Mouse (Mus musculus) spleen, postnatal 4 days (tissue): ENCODE data around the gene Limk2.

Experiments
- DNase-seq, 2 experiments: peaks; one replicate each; pipeline ENCODE4 v3.0.0; 2022; ENCODE audit warnings: low spot score in 2 of 2

Limk2 gene

DNA sequence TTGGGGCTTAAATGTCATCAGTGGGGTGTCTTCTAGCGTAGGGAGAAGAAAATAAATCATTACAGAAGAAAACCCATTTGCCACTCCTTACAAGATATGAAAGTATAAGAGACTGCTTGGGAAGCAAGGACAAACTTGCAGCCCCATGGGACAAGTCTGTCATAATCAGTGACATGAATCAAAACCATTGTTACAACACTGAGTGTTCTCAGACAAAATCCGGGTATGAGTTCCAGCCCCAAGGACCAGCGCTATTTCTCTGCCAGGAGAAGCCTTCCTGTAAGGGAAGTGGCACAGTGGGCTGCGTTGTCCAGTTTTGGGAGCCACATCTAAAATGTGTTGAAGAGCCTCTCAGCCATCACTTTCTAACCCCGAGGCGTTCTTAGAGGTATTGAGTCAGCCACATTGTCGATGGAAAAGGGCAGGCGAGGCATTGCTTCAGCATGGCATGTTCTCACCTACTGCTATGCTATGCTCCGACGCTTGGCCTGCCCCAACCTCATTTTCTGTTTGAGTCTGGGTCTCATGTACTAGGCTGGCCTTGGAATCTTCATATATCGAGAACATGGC is 74.8 kb downstream of the Limk2 start:
- DNase-seq: no peak

DNA sequence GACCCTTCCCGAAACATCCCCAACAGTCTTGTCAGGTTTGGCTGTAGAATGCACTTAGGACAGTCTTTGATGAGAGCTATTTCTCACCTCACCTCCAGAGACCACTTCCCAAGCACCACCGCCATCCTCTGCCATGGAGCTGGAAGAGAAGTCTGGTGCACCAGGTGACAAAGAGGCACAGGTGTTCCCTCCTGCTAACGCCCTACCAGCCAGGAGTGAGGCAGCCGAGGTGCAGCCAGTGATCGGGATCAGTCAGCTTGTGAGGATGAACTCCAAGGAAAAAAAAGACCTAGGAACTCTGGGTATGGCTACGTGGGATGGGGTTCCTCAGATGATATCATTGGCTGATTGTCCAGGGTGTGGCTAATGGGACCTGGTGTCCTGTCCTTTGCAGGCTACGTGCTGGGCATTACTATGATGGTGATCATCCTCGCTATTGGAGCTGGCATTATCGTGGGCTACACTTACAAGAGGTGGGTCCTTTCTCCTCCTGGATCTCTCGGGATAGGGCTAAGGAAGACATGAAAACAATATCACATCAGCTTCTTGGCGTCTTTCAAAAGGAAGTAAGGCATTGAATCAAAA is 75.8 kb downstream of the Limk2 start:
- no peak for DNase-seq

DNA sequence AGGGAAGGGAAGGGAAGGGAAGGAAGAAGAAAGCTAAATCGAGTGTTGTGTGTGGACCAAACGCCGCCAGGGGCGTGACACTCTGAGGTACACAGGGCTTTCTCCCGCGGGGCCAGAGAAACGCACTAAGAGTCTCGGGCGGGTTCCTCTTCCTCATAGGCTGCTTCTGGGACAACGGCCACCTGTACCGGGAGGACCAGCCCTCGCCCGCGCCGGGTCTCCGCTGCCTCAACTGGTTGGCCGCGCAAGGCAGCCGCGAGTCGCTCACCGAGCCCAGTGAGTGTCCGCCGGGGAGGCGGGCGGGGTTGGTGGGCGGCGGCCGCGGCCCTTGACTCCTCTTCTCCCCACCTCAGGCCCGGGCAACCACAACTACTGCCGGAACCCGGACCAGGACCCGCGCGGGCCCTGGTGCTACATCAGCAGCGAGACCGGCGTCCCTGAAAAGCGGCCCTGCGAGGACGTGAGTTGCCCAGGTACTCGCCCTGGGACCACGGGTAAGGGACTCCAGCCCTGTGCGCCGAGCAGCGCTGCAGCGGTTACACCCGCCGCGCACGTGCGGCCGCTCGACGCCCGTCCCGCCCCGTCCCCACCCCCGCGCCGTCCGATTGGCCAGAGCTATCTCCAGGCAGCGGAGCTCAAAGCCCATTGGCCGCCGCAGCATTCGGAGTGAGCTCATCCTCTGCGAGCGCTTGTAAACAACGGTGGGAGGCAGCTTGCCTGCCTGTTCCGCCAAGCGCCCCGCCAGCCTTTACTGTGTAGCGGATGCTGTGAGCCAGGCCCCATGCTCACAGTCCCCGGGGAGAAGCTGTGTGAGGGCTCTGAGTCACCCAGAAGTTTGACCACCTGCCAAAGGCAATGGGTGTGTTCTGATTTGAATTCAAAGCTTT is 77.0 kb downstream of the Limk2 start:
- DNase-seq: peak; percentile 85 to 91

DNA sequence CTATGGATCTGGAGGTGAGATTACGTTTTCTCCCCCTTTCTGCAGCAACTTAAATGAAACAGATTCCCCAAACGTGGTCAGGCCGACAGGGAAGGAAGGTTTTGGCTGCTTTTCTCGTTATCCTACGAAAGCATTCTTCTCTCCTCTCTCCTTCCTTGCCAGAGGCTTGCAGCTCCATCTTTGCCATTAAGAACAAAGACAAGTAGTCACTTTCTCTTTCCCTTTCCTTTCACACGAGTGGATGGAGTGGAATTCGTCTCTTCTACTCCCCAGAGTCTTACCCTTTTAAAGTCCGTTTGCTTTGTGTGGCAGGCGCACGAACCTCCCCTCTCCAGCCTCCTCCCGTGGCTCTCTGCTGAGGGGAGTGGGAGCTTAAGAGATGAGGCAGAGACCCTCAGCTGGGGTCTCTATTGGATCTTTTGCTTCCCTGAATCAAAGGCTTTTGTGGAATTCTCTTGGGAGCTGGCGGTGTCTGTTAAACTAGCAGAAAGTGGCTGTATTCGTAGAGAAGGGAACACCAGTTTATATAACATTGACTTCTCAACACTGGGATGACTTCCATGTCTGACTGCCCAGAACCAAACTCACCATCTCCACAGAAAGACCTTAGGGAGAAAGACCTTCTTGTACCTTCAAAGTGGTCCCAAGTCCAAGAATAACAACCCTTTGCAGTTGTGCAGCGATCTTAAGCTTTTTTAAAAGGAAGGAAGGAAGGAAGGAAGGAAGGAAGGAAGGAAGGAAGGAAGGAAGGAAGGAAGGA is 77.8 kb downstream of the Limk2 start:
- no peak for DNase-seq

DNA sequence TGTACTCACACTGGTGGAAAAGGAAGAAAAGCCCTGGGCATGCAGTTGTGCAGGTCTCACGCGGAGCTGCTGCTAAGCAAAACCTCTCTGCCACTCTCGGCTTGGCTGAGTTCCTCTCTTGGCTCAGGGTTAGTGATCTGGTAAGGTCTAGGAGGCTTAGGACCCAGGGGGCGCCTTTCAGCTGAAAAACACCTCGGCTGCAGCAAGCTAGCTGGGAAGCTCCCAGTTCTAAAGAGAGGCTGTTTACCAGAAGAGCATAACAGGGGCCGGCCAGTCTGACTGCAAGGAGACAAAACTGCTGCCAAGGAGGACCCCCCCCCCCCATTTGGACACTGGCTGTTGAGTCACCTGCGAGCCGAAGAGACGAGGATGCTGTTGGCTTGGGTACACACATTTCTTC is 78.4 kb downstream of the Limk2 start:
- peak; percentile 78 to 84 for DNase-seq

DNA sequence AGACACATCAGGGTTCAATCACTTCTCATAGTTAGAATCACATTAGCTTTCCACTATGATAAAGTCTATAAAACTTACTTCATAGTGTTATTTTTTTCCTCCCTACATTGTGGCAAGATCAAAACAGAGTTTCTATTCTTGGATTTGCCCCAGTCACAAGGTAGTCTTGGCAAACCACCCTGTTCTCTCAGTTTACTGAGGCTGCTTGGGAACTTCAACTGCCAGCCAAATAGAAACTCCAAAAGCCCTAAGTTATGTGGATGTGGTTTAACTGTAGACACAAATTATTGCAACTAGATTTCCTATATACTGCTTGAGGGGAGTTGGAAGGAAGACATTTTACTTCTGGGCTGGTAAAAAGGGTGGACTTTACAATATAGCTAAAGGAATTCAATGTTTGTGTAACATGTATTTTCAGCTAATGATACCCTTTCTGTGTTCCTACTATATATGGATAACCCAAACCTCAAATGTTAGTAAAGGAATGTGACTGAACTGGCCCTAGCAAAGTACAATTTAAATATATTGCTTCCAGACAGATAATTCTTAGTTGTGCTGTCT is 79.0 kb downstream of the Limk2 start, which contains the start of gene Pik3ip1:
Gene Pik3ip1, plus strand, starts transcription at position 511 of the 561 bp plus-strand sequence.
- no peak for DNase-seq

DNA sequence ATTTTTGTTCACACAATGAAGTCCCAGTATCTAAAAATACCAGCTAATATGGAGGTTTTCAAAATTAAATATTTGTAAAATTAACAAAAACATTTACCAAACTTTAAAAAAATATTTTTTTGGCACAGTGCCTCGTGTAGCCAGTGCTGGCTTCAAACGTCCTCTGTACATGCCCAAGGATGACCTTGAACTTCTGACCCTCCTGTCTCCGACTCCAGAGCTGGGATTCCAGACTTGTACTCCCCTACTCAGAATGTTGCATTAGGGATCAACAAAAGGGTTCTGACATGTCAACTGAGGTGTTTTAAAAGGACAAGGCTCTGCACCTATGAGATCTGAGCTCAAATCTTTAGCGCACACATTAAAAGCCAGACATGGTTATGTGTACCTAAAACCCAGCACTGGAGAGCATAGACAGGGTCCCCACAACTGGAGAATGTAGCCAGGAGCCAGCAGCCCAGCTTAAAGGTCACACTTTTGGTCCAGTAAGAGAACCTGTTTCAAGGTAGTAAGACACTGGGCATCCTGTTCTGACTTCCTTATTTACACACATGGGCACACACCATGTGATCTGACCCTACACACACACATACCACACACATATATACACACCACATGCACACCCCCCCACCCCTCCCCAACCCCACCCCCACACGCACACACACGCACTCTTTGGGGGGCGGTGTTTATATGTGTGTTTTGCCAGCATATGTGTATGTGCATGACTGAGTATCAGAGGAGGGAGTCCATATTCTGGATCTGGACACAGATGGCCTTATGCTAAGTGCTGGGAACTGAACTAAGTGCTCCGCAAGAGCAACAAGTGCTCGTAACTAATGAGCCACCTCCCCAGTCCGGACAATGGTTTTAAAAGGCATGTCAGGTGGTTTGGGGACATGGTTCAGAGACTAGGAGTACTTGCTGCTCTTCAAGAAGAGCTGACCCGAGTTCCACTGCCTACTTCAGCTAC is 79.9 kb downstream of the Limk2 start:
- no peak for DNase-seq

DNA sequence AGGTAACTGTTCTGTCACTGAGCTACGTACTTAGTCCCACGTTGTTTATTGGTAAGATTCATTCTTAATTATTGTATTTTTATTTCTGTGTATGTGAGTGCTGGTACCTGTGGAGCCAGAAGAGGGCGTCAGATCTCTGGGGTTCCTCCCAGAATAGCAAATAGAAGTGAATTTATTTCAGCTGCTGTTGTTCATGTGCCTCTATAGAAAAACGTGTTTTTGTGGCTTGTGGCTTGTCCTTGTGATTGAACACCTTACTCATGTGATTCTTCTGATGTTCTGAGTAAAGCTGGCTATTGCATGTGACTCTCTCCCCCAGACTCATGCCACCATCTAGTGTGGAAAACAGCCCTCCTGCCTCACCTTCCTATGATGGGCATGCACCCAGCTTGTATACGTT is 80.7 kb downstream of the Limk2 start:
- DNase-seq: no peak

DNA sequence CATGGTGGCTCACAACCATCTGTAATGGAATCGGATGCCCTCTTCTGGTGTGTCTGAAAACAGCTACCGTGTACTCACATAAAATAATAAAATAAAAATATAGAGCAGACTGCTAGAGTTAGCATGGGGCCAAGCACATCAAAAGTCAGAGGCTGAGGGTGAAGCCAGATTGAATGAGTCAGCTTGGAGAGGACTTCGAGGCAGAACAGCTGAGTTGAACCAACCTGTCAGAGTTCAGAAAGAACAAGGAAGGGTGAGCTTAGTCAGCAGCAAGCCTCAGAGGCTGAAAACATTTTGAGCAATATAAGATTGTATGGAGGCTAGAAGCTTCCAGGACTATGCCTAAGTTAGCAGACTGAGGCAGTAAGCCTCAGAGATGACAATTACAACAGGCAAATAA is 90.7 kb downstream of the Limk2 start:
- no peak for DNase-seq

DNA sequence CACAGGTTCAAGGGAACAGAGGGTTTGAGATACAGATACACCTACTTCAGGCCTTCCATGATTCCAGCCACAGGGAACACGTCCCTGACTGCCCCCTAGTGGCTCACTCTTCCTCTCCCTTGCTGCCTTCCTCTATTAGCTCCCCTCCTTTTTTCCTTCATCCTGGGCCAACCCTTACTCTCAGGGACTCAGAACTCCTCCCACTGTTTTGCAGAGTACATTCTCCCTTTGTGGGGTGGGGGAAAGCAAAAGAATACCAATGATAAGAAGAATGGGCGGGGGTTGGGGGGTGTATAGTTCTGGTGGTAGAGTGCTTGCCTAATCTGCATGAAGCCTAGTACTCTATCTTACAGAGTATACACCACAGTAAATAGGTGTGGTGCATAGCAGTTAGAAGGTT is 94.8 kb downstream of the Limk2 start:
- peak; percentile 44 to 72 for DNase-seq

DNA sequence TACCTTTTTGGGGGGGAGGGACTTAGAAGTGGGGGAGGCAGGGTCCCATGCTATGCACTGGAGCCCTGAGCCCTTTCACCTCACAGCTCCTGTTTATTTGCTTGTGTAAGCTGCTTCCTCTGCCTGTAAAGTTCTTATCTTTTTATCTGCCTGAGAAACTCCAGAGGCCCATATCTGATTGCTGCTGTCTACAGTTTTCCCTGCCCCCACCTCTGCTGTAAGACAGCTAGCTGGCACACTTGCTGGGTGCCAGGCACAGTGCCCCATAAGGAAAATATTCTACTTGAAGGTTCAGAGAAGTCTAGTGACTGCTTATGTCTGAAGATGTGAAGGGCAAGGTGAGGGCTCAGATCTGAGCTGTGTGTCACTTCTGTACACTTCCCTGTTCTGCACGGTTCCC is 95.7 kb downstream of the Limk2 start:
- DNase-seq: peak in 1 of 2 experiments; percentile 56

DNA sequence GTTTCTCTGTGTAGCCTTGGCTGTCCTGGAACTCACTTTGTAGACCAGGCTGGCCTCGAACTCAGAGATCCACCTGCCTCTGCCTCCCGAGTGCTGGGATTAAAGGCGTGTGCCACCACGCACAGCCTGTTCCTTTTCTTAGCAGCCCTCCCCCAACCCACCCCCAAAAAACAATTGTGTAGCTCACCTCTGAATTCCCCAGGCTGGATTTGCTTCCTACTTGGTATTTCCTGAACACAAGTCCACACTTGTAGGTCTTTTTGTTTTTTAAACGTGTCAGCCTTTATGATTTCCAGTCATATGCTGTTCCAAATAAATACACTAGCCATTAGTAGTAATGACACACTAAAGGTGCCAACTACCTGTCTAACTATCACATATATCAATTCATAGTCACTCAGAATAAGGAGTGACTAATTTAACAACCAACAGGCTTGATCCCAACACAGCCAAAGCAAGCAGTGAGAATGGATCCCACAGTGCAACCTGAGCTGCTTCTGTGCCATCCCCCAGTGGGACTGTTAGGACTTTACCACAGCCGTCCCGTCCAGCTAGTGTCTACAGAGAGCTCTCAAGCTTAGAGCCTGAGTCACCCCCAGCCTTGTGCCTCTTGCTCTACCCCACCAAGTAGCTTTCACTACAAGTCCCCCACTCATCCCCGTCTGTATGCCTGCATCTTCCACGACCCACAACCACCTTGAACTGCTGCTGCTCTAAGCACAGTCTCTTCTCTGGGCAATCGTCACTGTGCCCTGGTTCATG is 97.2 kb downstream of the Limk2 start:
- no peak for DNase-seq

DNA sequence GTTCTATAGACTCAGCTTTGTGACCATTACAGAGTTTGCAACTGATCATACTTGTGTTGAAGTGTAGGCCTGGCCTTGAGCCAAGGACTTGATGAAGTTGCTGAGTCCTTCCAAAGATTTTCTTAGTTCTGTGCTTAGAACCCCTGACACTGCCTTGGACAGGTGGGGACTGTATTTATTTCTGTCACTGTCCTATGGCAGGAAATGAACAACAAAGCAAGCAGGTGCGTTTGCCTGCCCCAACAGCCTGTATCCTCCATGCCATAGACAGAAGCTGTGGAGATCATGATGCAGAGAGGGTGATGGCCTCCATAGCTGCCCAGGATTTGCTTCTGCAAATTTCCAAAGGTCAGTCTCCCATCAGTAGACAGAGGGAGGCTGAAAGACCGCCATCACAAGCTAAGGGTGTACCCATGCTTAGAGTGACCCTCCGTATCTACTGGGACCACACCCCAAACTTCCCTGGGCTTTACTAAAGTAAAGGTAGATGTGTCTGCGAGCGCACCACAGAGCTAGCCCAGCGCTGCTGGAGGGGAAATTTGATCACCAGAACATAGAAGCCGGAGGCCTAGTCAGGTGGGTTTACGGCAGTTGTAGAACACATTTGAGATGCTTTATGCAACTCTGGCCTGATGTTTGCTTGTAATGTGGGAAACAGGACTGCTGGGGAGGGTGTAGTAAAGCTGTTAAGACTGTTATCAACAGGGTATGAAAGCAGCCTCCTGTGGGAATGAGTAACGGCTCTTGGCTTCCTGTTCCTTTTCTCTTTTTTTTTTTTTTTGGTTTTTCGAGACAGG is 98.0 kb downstream of the Limk2 start:
- DNase-seq: peak in 1 of 2 experiments; percentile 60

DNA sequence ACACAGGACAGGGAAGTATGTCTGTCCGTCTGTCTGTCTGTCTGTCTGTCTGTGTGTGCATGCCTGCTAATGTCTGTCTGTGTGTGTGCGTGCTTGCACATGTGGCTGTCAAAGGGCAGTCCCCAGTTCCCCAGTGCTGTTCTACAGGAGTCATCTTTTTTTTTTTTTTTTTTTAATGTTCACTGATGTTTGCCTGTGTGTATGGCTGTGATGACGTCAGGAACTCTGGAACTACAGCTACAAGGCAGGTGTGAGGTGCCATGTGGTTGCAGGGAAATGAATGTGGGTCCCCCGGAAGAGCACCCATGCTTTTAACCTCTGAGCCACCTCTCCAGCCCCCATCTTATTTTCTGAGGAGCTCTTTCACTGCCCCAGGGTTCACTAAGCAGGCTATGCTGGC is 99.1 kb downstream of the Limk2 start:
- DNase-seq: no peak

DNA sequence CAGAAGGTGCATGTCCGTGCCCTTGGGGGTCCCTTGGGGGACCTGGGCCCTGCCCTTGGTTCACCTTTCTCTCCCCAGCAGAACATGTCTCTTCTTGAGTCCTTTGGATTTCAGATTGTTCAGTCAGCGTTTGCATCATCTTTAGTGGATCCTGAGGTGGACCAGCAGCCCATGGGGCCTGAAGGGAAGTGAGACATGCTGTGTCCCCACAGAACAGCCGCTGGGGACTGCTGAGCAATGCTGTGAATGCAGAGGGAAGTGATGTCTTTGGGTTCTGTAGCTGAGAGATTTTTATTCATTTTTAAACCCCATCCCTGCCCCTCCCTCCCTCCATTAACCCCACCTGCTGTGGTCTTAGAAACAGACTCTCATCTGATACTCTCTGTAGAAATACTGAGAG is 101.1 kb downstream of the Limk2 start:
- no peak for DNase-seq

DNA sequence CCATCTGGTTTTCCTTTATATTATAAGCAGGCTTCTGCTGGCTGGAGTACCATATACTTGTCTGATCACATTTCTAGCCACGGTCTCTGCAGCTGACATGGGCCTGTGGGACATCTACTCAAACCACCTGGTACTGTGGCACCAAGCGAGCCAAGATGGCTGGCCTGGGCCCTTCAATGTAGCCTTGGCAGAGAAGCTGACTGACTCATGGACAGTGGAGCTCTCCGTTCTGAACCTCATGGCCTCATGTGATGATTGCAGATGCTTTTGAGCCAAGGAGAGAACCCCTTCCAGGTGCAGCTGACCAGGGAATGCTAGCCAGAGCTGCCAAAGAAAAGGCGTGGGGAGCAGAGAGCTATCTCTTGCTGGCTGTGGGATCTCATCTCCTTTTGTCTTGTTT is 103.2 kb downstream of the Limk2 start:
- no peak for DNase-seq

DNA sequence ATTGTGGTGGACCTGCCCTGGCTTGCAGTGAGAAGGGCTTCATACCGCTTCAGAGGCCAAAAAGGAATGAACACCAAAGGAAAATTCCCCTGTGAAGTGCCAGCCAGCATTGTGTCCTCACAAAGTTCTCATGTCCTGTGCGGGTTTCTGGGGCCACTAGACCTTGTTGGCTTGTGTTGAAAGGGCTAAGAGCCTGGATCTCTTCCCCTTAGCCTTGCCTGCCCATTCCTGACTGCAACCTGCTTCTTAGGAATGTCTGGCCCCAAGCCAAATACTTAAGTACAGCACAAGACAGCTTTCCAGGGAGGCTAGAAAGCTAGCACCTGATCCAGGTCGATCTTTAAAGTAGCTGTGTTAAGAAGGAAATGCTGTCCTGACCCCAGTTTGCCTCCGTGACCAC is 106.2 kb downstream of the Limk2 start:
- DNase-seq: no peak

DNA sequence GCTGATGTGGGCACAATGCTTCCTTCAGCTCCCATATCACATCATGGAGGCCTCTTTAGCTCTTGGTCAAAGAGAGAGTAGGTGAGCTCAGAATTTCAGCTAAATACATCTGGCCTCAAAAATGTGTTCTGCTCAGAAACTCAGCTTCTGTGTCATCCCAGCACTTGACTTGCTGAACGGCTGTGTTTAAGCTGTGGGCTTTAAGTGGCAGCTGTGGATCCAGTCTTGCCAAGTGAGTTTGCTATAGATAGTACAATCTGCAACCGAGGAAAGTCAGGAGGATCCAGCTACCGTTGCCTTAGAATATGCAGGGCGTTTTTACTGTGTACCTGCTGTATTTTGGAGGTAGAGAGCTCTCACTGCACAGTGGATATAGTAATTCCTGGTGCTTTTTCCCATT is 106.6 kb downstream of the Limk2 start:
- DNase-seq: no peak

DNA sequence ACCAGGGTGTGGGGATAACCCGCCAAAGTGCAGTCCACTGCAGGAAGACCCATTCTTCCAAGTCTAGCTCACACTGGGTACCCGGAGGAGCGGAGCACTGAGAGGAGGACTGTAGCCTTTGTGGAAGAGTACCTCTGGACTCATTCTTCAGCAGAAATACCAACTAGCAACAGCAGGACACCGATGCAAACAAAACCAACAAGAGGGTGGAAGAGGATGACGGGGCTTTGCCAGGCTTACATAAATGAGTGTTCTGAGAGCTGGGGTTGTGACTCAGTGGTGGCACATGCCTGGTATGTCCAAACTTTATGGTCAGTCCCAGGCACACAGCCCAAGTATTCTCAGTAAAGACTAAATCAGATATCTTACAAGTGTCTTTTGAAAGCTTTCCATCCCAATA is 107.9 kb downstream of the Limk2 start:
- DNase-seq: no peak
